Mouse (Mus musculus): ENCODE measurements at regions not wholly inside any gene's neighbourhood (a gene's known extent, or its start where the extent isn't known, plus 50 kb on each side); places are given as distances from the start of the nearest gene placed in this dataset.

DNA sequence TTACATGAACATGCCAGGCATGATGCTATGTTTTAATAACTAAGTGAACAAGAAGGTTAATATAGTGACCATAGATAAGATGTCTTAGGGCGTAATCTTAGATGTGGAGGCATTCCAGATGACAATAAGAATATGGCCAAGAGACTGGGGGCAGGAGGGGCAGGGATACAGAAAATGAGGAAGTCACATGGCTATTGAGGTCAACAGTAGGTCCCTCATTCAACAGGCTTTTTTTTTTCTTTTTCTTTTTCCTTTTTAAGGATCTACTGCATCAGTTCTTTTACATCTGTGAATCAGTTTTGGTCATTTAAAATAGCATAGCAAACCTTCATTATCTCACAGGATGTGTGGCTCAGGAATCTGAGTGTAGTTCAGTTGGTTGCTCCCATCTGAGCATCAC is 80.4 kb upstream of the Tmem164 start:
- TF ChIP-seq CTCF (IDR thresholded peaks at IDR 0.05) (no peak), EP300 (IDR thresholded peaks at IDR 0.05) (no peak)
